Mouse (Mus musculus): ENCODE data around the gene Mctp2.

- no peak for TF ChIP-seq CTCF (IDR thresholded peaks at IDR 0.05; ENCODE audit: borderline replicate concordance, control insufficient read depth, extremely low read depth, insufficient read depth, low read length, poor library complexity)
- TF ChIP-seq POLR2A (IDR thresholded peaks at IDR 0.05; ENCODE audit: control insufficient read depth, extremely low read depth, insufficient read depth, low read length, poor library complexity), result no peak
Measured at GRCm38 (mm10) chr7:72159513-72160063, 146.8 kb downstream of the Mctp2 start.
